In the genomic region with DNA sequence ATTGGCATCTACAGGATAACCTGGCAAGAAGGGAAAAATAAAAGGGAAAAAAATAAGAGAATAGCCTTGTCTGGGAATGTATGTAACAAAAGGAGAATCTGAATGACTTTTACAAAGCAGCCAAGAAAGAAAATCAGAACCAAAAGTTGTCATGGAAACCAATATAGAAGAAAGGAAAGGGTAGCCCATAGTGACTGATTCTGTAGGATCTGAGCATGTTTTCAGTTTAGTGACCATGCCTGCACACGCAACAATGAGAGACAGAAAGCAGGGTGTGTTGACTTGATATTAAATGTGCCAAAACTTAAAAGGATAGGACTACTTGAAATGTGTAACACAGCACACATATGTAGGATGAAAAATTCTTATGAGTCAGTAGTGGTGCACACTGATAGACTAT, we compare ENCODE assay signal across 27 mouse cellular contexts.
A peak's percentile ranks its signal among the peaks of the same experiment; 100 is the strongest.
DNase-seq lines count a peak whose midpoint lies in the region; ATAC-seq and TF ChIP-seq lines count a peak whose summit lies in the region.
"Had no signal": no experiment of that assay in that cellular context is flagged by ENCODE, and none has a peak within 500 bp of the region (broad histone marks: within the 10 kb centered on the region; RNA-seq: fewer than 3 reads in every experiment).

No protein-coding gene starts in this region.

- no peak for TF ChIP-seq POLR2A in brain, embryonic 14.5 days (IDR thresholded peaks at IDR 0.05; ENCODE audit: borderline replicate concordance, extremely low read depth, insufficient read depth, insufficient read length, poor library complexity, severe bottlenecking)

- ATAC-seq in forebrain, postnatal 0 days, result peak; percentile 53
- no peak for ATAC-seq in forebrain, embryonic 11.5 days (replicated peaks; ENCODE audit: low FRiP score)
- ATAC-seq in midbrain, embryonic 15.5 days (replicated peaks), result peak; percentile 42; the same call in 1 of the 2 replicates
- no peak for ATAC-seq in midbrain, postnatal 0 days (ENCODE audit: low FRiP score)
- ATAC-seq: activated CD4-positive, CD25-positive, alpha-beta regulatory T cell, adult 4 months; CD4-positive, CD25-positive, alpha-beta regulatory T cell, adult 4 months; forebrain, embryonic 13.5 days; forebrain, embryonic 15.5 days; Patski had no signal

- H3K4me3 ChIP-seq in forebrain, postnatal 0 days (ENCODE audit: low read depth, low read length), result no peak overlapping the region
- no peak overlapping the region for H3K4me3 ChIP-seq in forebrain, embryonic 11.5 days (ENCODE audit: low read depth, low read length)
- no peak overlapping the region for H3K4me3 ChIP-seq in midbrain, embryonic 15.5 days
- no peak overlapping the region for H3K4me3 ChIP-seq in midbrain, postnatal 0 days (ENCODE audit: low read depth, low read length)
- H3K4me3 ChIP-seq: embryonic facial prominence, embryonic 13.5 days; embryonic facial prominence, embryonic 15.5 days; erythroblast, embryonic 14.5 days; forebrain, embryonic 10.5 days; forebrain, embryonic 13.5 days; forebrain, embryonic 15.5 days had no signal

- H3K27ac ChIP-seq in forebrain, postnatal 0 days (ENCODE audit: low read depth, low read length), result no peak overlapping the region
- H3K27ac ChIP-seq in forebrain, embryonic 11.5 days (ENCODE audit: low read depth, low read length), result no peak overlapping the region
- H3K27ac ChIP-seq in midbrain, embryonic 15.5 days, result no peak overlapping the region
- H3K27ac ChIP-seq in midbrain, postnatal 0 days (ENCODE audit: low read depth, low read length), result no peak overlapping the region
- H3K27ac ChIP-seq: embryonic facial prominence, embryonic 13.5 days; embryonic facial prominence, embryonic 15.5 days; forebrain, embryonic 10.5 days; forebrain, embryonic 13.5 days; forebrain, embryonic 15.5 days had no signal

- DNase-seq in forebrain, postnatal 0 days, result no peak
- no peak for DNase-seq in forebrain, embryonic 11.5 days (ENCODE audit: low spot score)
- no peak for DNase-seq in midbrain, postnatal 0 days (ENCODE audit: low spot score)
- DNase-seq in brain, embryonic 14.5 days (ENCODE audit: low read depth), result peak; percentile 20
- DNase-seq: adrenal gland, adult 8-10 months; adrenal gland, postnatal 14 days; adrenal gland, postnatal 36 days; B cell, adult 2 months; cerebellum, adult 11 months; cerebellum, adult 18-20 months; cerebellum, adult 8-10 months; cerebellum, adult 9-11 months; cerebellum, postnatal 14 days; cerebellum, postnatal 36 days; embryo, embryonic 11 days had no signal

- H3K27me3 ChIP-seq in forebrain, postnatal 0 days (ENCODE audit: insufficient read depth, low read length), result no peaks in the 10 kb centered on the region
- no peaks in the 10 kb centered on the region for H3K27me3 ChIP-seq in forebrain, embryonic 11.5 days (ENCODE audit: control insufficient read depth, insufficient read depth, low read length)
- H3K27me3 ChIP-seq in midbrain, embryonic 15.5 days (replicated peaks), result no peaks in the 10 kb centered on the region
- H3K27me3 ChIP-seq in midbrain, postnatal 0 days (ENCODE audit: insufficient read depth, low read length), result no peaks in the 10 kb centered on the region
- H3K27me3 ChIP-seq: CH12.LX; embryonic facial prominence, embryonic 13.5 days; embryonic facial prominence, embryonic 15.5 days; forebrain, embryonic 13.5 days; forebrain, embryonic 15.5 days had no signal

- no peak for TF ChIP-seq CTCF in forebrain, postnatal 0 days (IDR thresholded peaks at IDR 0.05; ENCODE audit: low read depth)
- no peak for TF ChIP-seq CTCF in midbrain, postnatal 0 days (IDR thresholded peaks at IDR 0.05)
- TF ChIP-seq CTCF in brain, embryonic 14.5 days (IDR thresholded peaks at IDR 0.05; ENCODE audit: borderline replicate concordance, extremely low read depth, insufficient read depth, insufficient read length), result no peak

- H3K9me3 ChIP-seq in forebrain, postnatal 0 days (ENCODE audit: low read length), result no peaks in the 10 kb centered on the region
- no peaks in the 10 kb centered on the region for H3K9me3 ChIP-seq in forebrain, embryonic 11.5 days (ENCODE audit: control insufficient read depth, low read length)
- no peaks in the 10 kb centered on the region for H3K9me3 ChIP-seq in midbrain, embryonic 15.5 days
- no peaks in the 10 kb centered on the region for H3K9me3 ChIP-seq in midbrain, postnatal 0 days (ENCODE audit: low read length)
- H3K9me3 ChIP-seq: embryonic facial prominence, embryonic 13.5 days; embryonic facial prominence, embryonic 15.5 days; forebrain, embryonic 10.5 days; forebrain, embryonic 13.5 days; forebrain, embryonic 15.5 days; G1E had no signal

- H3K4me2 ChIP-seq in forebrain, postnatal 0 days (ENCODE audit: low read depth), result no peak overlapping the region
- H3K4me2 ChIP-seq in forebrain, embryonic 11.5 days (ENCODE audit: low read depth, low read length, severe bottlenecking), result no peak overlapping the region
- no peak overlapping the region for H3K4me2 ChIP-seq in midbrain, embryonic 15.5 days
- no peak overlapping the region for H3K4me2 ChIP-seq in midbrain, postnatal 0 days (ENCODE audit: low read depth, low read length, poor library complexity, severe bottlenecking)
- H3K4me2 ChIP-seq: embryonic facial prominence, embryonic 13.5 days; embryonic facial prominence, embryonic 15.5 days; forebrain, embryonic 13.5 days; forebrain, embryonic 15.5 days had no signal

- WGBS in forebrain, postnatal 0 days, result 38% methylated on average over 1 of the region's 1 CpGs
- WGBS in forebrain, embryonic 11.5 days, result 54% methylated on average over 1 of the region's 1 CpGs
- WGBS in midbrain, embryonic 15.5 days, result 31% methylated on average over 1 of the region's 1 CpGs
- 25% methylated on average over 1 of the region's 1 CpGs for WGBS in midbrain, postnatal 0 days

- H3K36me3 ChIP-seq in forebrain, postnatal 0 days (ENCODE audit: insufficient read depth), result 0 out of 2 replicates have a peak, but pooled peaks cover 7% of the 10 kb centered on the region
- no peaks in the 10 kb centered on the region for H3K36me3 ChIP-seq in forebrain, embryonic 11.5 days (ENCODE audit: control insufficient read depth, insufficient read depth, low read length)
- H3K36me3 ChIP-seq in midbrain, embryonic 15.5 days (replicated peaks), result no peaks in the 10 kb centered on the region
- H3K36me3 ChIP-seq in midbrain, postnatal 0 days (ENCODE audit: insufficient read depth, low read length), result no peaks in the 10 kb centered on the region
- H3K36me3 ChIP-seq: embryonic facial prominence, embryonic 13.5 days; embryonic facial prominence, embryonic 15.5 days; forebrain, embryonic 10.5 days; forebrain, embryonic 15.5 days; G1E had no signal

- H3K9ac ChIP-seq in forebrain, postnatal 0 days, result no peak overlapping the region
- no peak overlapping the region for H3K9ac ChIP-seq in forebrain, embryonic 11.5 days (ENCODE audit: low read length)
- H3K9ac ChIP-seq in midbrain, embryonic 15.5 days, result no peak overlapping the region
- no peak overlapping the region for H3K9ac ChIP-seq in midbrain, postnatal 0 days (replicated peaks; ENCODE audit: low read length, poor library complexity, severe bottlenecking)
- H3K9ac ChIP-seq: embryonic facial prominence, embryonic 13.5 days; embryonic facial prominence, embryonic 15.5 days; forebrain, embryonic 13.5 days; forebrain, embryonic 15.5 days had no signal

- H3K4me1 ChIP-seq in forebrain, postnatal 0 days (ENCODE audit: insufficient read depth), result no peaks in the 10 kb centered on the region
- H3K4me1 ChIP-seq in forebrain, embryonic 11.5 days (replicated peaks; ENCODE audit: control insufficient read depth, insufficient read depth, low read length), result no peaks in the 10 kb centered on the region
- no peaks in the 10 kb centered on the region for H3K4me1 ChIP-seq in midbrain, embryonic 15.5 days
- no peaks in the 10 kb centered on the region for H3K4me1 ChIP-seq in midbrain, postnatal 0 days (ENCODE audit: insufficient read depth, low read length)
- H3K4me1 ChIP-seq: embryonic facial prominence, embryonic 15.5 days; forebrain, embryonic 10.5 days; forebrain, embryonic 13.5 days; forebrain, embryonic 15.5 days had no signal

Comparison
In these comparisons a context has a peak if more than half of its experiments do, and no peak if none do; other contexts are left out.
1. ATAC-seq: peak in forebrain, postnatal 0 days (single experiment) and midbrain, embryonic 15.5 days (single experiment); none in forebrain, embryonic 11.5 days (single experiment) and midbrain, postnatal 0 days (single experiment).